Mouse (Mus musculus) heart, postnatal 4 days (tissue): Measurements from ENCODE around the gene Efemp1. TPM values are rescaled to one million over a fixed set of nuclear protein-coding genes. Genes with fewer than 3 reads are reported as not detected.

ENCODE experiments used
- DNase-seq: peaks from one replicate; pipeline ENCODE4 v3.0.0; 2021
- total RNA-seq, 2 experiments: library from RNA; stranded (reverse); gene quantifications; 2 replicates each; pipeline ENCODE4 v1.2.3; 2021

Efemp1 gene
- total RNA-seq, result 10 to 100 TPM; 12.6 to 14.3 TPM

- peak; percentile 15 for DNase-seq
Observed at GRCm38 (mm10) chr11:28853102-28853800, at the start of gene Efemp1. Efemp1 (plus strand) TSS chr11:28853204.

- DNase-seq, result peak; percentile 12
Observed at GRCm38 (mm10) chr11:28808685-28809084, 44.3 kb upstream of the Efemp1 start.

- peak; percentile 9 for DNase-seq
Observed at GRCm38 (mm10) chr11:28811874-28812273, 41.1 kb upstream of the Efemp1 start.

- DNase-seq, result peak; percentile 8
Observed at GRCm38 (mm10) chr11:28812564-28812963, 40.4 kb upstream of the Efemp1 start.

GRCm38 (mm10) chr11:28817405-28817804 lies 35.6 kb upstream of the Efemp1 start:
- DNase-seq, result peak; percentile 30

- no peak for DNase-seq
Observed at GRCm38 (mm10) chr11:28826950-28827349, 26.1 kb upstream of the Efemp1 start.

GRCm38 (mm10) chr11:28833809-28834208 lies 19.2 kb upstream of the Efemp1 start:
- no peak for DNase-seq

GRCm38 (mm10) chr11:28835141-28835540 lies 17.9 kb upstream of the Efemp1 start:
- no peak for DNase-seq

GRCm38 (mm10) chr11:28849841-28850240 lies 3.2 kb upstream of the Efemp1 start:
- no peak for DNase-seq

GRCm38 (mm10) chr11:28851645-28852044 lies 1.4 kb upstream of the Efemp1 start:
- no peak for DNase-seq

- DNase-seq, result no peak
Observed at GRCm38 (mm10) chr11:28852361-28852919, 564 bp upstream of the Efemp1 start.

GRCm38 (mm10) chr11:28859125-28859524 lies 6.1 kb downstream of the Efemp1 start:
- no peak for DNase-seq

GRCm38 (mm10) chr11:28869129-28869528 lies 16.1 kb downstream of the Efemp1 start:
- DNase-seq, result no peak

- DNase-seq, result no peak
Observed at GRCm38 (mm10) chr11:28881381-28881976, 28.5 kb downstream of the Efemp1 start.

- no peak for DNase-seq
Observed at GRCm38 (mm10) chr11:28883106-28883505, 30.1 kb downstream of the Efemp1 start.

- no peak for DNase-seq
Observed at GRCm38 (mm10) chr11:28889538-28889937, 36.5 kb downstream of the Efemp1 start.

- no peak for DNase-seq
Observed at GRCm38 (mm10) chr11:28891515-28891914, 38.5 kb downstream of the Efemp1 start.

- DNase-seq, result no peak
Observed at GRCm38 (mm10) chr11:28899420-28899819, 46.4 kb downstream of the Efemp1 start.

GRCm38 (mm10) chr11:28904596-28904995 lies 51.6 kb downstream of the Efemp1 start:
- DNase-seq, result no peak

- no peak for DNase-seq
Observed at GRCm38 (mm10) chr11:28906288-28906687, 53.3 kb downstream of the Efemp1 start.

GRCm38 (mm10) chr11:28908908-28909545 lies 56.0 kb downstream of the Efemp1 start:
- DNase-seq, result peak; percentile 14

- DNase-seq, result no peak
Observed at GRCm38 (mm10) chr11:28912469-28913138, 59.6 kb downstream of the Efemp1 start.

- DNase-seq, result no peak
Observed at GRCm38 (mm10) chr11:28934449-28934848, 81.4 kb downstream of the Efemp1 start.
